Mouse (Mus musculus): Measurements from ENCODE around the gene Ugt1a2.

The Ugt1a2 gene

GRCm38 (mm10) chr1:88234248-88234610 is 33.8 kb downstream of the Ugt1a2 start:
- DNase-seq (ENCODE audit: low spot score) = no peak

DNA sequence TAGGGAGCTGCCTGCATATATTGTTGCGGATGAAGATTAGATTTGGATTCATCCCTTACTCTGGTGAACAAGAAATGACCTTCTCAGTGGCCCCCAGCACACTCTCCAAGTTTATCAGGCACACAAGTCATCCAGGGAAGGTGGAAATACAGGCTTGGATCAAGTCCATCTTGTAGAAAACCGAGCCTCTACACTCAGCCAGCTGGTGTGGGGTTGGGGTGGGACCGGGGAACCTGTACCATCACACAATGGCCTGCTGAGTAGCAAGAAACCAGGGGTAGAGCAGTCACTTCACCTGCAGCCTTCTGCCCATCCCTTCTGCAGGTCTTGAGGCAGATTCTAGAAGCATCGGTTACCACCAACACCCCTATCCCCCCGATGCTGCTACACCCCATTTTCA is 34.2 kb downstream of the Ugt1a2 start:
- no peak for DNase-seq (ENCODE audit: low spot score)

GRCm38 (mm10) chr1:88235046-88235893 is 34.9 kb downstream of the Ugt1a2 start:
- no peak for DNase-seq (ENCODE audit: low spot score)

DNA sequence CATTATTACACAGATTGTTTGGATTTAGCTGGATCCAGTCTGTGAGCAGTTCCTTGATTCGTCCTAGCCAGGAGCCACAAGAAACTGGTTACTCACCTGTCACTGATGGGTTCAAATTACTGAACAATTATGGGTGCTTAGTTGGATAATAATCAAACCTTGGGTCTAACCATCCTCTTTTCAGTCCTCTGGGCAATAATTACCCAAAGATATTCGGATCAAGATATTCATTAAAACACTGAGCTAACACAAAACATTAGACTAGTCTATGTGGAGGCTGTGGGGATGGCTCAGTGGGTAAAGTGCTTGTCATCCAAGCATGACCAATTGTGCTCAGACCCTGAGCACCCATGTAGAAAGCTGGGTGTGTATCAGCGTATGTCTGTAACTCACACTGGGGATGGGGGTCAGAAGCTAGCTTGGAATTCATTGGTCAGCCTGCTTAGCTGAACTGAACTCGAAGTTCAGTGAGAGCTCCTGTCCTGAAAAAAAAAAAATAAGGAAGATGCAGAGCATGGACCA is 35.6 kb downstream of the Ugt1a2 start:
- no peak for DNase-seq (ENCODE audit: low spot score)

GRCm38 (mm10) chr1:88237311-88237710 is 36.9 kb downstream of the Ugt1a2 start:
- DNase-seq (ENCODE audit: low spot score) = no peak

DNA sequence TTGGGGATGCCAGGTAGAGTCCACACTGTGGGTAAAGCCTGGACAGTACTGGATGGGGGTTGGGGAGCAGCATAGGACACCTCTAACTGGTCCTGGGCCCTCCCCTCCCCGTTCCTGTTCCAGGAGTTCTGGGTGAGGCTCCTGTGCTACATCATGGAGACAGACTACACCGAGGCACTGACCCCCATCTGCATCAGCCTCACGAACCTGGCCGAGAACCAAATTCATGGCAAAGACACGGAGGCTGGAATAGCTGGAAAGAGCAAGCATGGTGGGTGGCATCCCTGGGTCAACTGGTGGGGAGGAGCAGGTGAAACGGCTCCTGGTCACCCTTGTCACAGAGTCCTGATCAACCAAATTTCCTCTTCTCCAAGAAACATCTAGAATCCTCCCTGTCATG is 38.4 kb downstream of the Ugt1a2 start:
- DNase-seq (ENCODE audit: low spot score) = no peak

DNA sequence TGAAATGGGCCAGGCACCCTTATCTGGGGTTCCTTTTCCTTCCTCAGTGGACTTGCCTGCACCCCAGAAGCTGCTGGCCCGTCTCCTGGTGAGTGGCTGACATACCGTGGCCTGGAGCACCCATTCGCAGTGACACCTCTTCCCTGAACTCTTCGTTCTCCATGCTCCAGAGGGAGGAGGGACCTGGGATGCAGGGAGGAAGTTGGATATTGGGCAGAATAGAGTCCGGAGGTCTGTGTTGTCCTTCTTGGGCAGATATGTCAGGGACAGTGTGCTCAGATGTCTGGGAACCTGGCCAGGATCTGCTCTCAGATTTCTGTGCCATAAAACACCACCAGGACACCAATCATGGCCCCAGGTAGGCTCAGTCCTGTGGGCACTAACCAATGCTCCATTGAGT is 39.7 kb downstream of the Ugt1a2 start:
- no peak for DNase-seq (ENCODE audit: low spot score)

DNA sequence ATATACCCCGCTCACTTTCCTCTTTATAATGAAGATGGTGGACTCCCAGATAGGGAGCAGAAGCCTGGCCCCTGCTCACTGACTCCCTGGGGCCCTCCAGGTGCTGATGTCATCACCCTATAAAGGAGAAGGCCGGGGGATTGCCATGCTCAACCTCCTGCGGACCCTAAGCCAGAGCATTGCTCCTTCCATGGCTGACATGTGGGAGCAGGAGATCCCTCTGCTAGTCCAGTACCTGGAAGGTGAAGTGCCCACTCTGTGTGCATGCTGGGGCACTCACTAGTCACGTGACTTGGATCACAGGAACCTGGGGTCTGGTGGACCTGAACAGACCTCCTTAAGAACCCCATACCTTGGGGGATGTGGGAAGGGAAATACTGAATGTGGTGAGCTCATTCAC is 40.2 kb downstream of the Ugt1a2 start:
- DNase-seq (ENCODE audit: low spot score) = no peak

DNA sequence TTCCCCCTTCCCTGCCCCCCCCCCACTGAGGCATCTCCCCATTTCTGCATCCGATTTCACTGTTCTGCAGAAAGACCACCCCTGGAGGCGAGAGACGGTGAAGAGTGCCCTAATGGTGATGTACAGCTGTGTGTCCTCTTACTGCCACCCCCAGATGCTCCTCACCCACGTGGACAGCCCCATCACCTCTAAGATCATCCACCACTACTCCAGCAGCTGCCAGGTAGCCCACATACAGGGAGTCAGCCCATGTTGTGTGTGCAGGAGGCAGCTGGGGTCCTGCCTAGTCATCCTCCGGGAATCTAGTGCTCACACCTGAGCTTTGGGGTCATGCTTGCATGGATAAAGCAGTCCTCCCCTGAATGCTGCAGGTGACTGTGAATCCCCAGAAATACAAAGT is 43.5 kb downstream of the Ugt1a2 start:
- DNase-seq (ENCODE audit: low spot score) = no peak

DNA sequence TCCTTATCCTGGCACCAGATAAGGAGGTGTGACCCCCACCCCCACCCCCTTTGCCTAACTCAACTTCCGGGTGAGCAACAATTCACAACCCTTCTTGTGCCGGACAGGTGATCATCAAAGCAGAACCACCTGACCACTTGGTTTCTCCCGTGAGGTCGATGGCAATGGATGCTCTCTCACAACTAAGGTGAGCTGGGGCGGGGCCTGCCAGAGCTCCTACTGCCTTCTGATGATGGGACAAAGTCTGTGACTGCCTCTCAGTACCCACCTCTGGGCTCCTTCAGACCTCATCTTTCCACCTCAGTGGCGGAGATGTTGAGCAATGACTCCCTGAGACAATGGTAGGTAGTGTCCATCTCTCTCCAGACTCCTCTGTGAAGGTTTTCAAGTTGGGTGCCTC is 45.5 kb downstream of the Ugt1a2 start:
- no peak for DNase-seq (ENCODE audit: low spot score)

DNA sequence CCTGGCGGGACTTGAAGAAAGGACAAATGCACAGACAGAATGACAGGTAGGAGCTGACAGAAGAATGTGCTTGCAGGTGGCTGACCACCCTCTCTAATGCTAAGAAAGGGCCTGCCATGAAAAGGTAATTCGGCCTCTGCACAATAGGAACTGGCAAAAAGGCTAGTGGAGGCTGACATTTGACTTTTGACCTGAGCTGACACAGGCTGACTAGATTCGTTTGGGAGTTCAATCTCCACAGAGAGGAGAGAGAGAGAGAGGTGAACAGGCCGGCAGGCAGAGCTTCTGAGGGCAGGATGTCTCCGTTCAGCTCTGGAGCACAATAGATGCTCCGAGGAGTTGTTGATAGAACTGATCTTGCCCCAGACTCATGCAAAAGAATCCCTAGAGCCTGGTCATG is 46.0 kb downstream of the Ugt1a2 start:
- no peak for DNase-seq (ENCODE audit: low spot score)

DNA sequence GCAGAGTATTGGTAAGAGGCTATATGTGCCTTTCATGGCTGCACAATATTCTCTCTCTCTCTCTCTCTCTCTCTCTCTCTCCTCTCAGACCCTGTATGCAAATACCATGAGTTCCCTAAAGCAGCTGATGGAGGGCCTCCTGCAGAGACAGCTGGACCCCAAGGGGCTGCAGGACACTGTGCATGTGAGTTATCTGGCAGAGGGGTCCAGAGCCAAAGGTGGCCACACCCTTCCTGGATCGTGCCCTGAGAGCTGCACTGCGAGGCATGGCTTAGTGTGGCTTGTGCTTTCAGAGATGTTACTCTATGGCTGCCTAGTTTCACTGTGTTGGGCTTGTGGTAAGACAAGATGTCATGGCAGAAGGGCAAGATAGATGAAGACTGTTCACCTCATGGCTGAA is 47.3 kb downstream of the Ugt1a2 start:
- no peak for DNase-seq (ENCODE audit: low spot score)

- no peak for DNase-seq (ENCODE audit: low spot score)
These were observed 48.3 kb downstream of the Ugt1a2 start for GRCm38 (mm10) chr1:88248658-88249057.

DNA sequence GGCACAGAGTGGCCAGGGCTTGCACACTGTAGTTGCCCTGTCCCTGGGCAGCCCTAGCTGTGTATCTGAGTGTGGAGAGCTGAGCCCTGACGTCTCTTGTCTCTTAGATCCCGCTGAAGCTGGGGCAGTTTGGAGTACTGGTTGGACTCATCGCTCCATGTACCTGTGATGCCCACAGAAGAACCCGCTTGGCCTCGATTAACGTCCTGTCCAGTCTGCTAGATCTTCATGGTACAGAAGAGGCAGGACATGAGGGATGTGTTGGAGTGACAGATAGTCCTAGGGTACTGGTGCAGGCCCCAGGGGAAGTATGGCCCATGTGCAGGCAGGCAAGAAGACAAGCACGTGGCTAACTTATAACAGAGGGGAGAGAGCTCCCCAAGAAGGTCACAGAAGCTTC is 49.2 kb downstream of the Ugt1a2 start:
- DNase-seq (ENCODE audit: low spot score) = no peak

GRCm38 (mm10) chr1:88250023-88250422 is 49.6 kb downstream of the Ugt1a2 start:
- no peak for DNase-seq (ENCODE audit: low spot score)

DNA sequence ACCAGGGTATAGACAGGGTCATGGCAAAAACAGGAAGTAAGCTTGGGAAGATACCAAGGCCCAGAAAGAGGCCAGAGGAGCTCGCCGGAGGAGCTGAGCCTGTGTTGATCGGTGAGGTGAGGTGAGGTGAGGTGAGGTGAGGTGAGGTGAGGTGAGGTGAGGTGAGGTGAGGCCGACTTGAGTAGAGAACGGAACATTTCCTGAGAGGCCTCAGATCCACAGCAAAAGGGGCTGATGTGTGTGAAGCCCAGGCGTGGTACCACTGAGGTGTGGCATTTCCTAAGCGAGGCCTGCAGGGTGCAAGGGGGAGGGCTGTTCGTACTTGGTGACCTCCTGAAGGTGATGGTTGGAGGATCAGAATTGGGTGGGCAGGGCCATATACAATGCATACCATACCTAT is 52.7 kb downstream of the Ugt1a2 start:
- no peak for DNase-seq (ENCODE audit: low spot score)

DNA sequence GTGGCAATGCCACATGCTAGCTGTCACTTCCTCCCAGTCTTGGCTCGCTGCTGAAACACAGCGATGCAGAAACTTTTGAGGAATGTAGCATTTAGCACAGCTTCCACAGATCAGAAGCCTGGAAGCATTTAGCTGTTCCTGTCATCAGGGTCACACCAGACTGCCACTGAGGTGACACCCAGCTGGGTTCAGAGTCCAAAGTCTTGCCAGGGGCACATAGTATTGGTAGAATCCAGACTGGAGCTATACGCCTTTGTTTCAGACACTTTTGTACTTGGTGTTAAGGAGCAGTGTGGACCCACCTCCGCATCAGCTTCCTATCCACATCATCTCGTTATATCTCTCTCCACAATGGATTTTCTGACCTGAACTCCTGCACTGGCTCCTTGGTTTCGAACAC is 53.1 kb downstream of the Ugt1a2 start:
- DNase-seq (ENCODE audit: low spot score) = no peak

GRCm38 (mm10) chr1:88254793-88255465 is 54.5 kb downstream of the Ugt1a2 start:
- DNase-seq (ENCODE audit: low spot score) = no peak

- DNase-seq (ENCODE audit: low spot score) = no peak
These were observed 55.1 kb downstream of the Ugt1a2 start for GRCm38 (mm10) chr1:88255466-88255857.

- DNase-seq (ENCODE audit: low spot score) = no peak
These were observed 55.8 kb downstream of the Ugt1a2 start for GRCm38 (mm10) chr1:88255989-88256754.

DNA sequence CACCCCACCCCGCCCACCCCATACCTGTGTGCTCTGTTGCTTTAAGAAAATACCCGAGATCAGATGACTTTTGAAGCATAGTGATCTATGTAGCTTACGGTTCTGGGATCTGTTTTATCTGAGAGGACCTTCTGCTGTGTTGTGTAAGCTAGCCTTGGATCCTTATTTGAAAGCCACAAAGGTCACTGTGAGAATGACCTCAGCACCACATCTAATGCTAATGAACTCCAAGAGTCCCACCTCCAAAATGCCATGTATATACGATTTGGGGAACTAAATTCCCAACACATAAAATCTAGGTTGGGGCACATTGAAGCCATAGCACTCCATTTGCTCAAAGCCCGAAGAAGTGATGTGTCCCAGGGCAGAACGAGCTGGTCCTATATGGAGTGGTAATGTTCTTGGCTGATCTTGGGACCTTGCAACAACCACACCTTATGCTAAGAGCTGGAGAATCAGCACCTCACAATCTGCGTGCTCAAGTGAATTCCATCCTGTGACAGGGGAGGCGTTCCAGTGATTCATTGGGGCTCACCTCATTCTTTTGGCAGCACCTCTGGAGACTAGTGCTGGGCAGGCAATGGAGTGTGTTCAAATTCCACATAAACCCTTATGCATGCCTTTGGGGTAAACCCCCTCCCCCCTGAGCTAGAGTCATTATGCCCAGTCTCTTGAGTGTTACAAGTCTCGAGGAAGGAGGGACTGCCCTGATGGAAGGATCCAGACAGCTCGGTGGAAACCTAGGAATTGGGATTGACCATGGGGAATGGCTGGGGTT is 56.7 kb downstream of the Ugt1a2 start:
- DNase-seq (ENCODE audit: low spot score) = no peak

DNA sequence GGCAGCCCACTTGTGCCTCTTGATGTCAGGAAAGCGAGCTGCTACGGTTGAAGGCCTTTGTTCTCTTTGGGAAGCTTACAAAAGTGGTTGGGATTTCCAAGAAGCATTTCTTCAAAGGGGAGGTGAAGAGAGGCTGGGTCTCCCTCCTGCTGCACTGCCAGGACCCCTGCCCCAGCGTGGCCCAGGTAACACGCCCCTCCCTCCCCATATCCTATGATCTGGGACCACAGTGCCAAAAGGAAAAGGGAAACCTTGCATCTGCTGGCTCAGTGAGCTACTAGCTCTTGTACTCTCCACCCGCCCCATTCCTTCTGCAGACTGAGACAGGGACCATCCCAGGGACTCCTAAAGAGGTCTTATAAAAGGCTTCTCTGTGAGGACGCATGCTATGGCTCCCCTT is 57.3 kb downstream of the Ugt1a2 start:
- no peak for DNase-seq (ENCODE audit: low spot score)
